Mouse (Mus musculus): Measurements from ENCODE around the gene Duxbl3. TPM values are rescaled to one million over a fixed set of nuclear protein-coding genes. Genes with fewer than 3 reads are reported as not detected.

The Duxbl3 gene
- polyA plus RNA-seq, 1 experiment from 2014 or later: 4.0 TPM

GRCm38 (mm10) chr14:26309511-26309910 lies 51.7 kb downstream of the Duxbl3 start:
- no peak overlapping the region for H3K4me2 ChIP-seq
- no peak for ATAC-seq (ENCODE audit: insufficient number of reproducible peaks, insufficient read depth, low FRiP score, low TSS enrichment, low read depth)
- no peak overlapping the region for H3K27ac ChIP-seq
- no peak overlapping the region for H3K9ac ChIP-seq (replicated peaks)
- 77% methylated on average over 1 of the region's 1 CpGs for WGBS
- H3K36me3 ChIP-seq: no peaks in the 10 kb centered on the region
- H3K4me3 ChIP-seq (replicated peaks): no peak overlapping the region
- no peaks in the 10 kb centered on the region for H3K9me3 ChIP-seq
- no peaks in the 10 kb centered on the region for H3K27me3 ChIP-seq
- H3K4me1 ChIP-seq (replicated peaks): no peaks in the 10 kb centered on the region

- H3K9ac ChIP-seq (replicated peaks): no peak overlapping the region
- H3K9me3 ChIP-seq: no peaks in the 10 kb centered on the region
- no peaks in the 10 kb centered on the region for H3K27me3 ChIP-seq
- H3K36me3 ChIP-seq: no peaks in the 10 kb centered on the region
- ATAC-seq (ENCODE audit: insufficient number of reproducible peaks, insufficient read depth, low FRiP score, low TSS enrichment, low read depth): no peak
- no peak overlapping the region for H3K4me2 ChIP-seq
- no peak overlapping the region for H3K27ac ChIP-seq
- 79% methylated on average over 3 of the region's 3 CpGs for WGBS
- H3K4me3 ChIP-seq (replicated peaks): no peak overlapping the region
- H3K4me1 ChIP-seq (replicated peaks): no peaks in the 10 kb centered on the region
Measured at GRCm38 (mm10) chr14:26316246-26316730, 58.5 kb downstream of the Duxbl3 start.

Other genes with a start within 250 kb of the Duxbl3 start
- 1.7 TPM in 1 of 2 replicates, not detected in the other for gene Gm9780, start 215.3 kb upstream of the Duxbl3 start, polyA plus RNA-seq (2016; fragmentation: Nextera tagmentation; extraction: Ambion mirVana)
- 21.7 and 22.1 TPM in 2 replicates for gene Tmem254c, start 190.6 kb upstream of the Duxbl3 start, polyA plus RNA-seq (2016; fragmentation: Nextera tagmentation; extraction: Ambion mirVana)
- gene Cphx2, start 176.4 kb upstream of the Duxbl3 start, polyA plus RNA-seq (2016; fragmentation: Nextera tagmentation; extraction: Ambion mirVana): not detected in 2 replicates
- not detected in 2 replicates for gene Cphx3, start 175.7 kb upstream of the Duxbl3 start, polyA plus RNA-seq (2016; fragmentation: Nextera tagmentation; extraction: Ambion mirVana)
- gene Duxbl2, start 139.6 kb upstream of the Duxbl3 start, polyA plus RNA-seq (2016; fragmentation: Nextera tagmentation; extraction: Ambion mirVana): 3.9 TPM in 1 of 2 replicates, not detected in the other
- 2.0 and 3.0 TPM in 2 replicates for gene Plac9b, start 75.5 kb upstream of the Duxbl3 start, polyA plus RNA-seq (2016; fragmentation: Nextera tagmentation; extraction: Ambion mirVana)
- gene Tmem254b, start 50.9 kb upstream of the Duxbl3 start, polyA plus RNA-seq (2016; fragmentation: Nextera tagmentation; extraction: Ambion mirVana): 22.5 and 24.0 TPM in 2 replicates